Mouse (Mus musculus) forebrain, embryonic 12.5 days (tissue): Measurements from ENCODE around the gene Mcrip1. TPM values are rescaled to one million over a fixed set of nuclear protein-coding genes. Genes with fewer than 3 reads are reported as not detected.

Source experiments
- ATAC-seq: fragments of 200-750 bp; cut with Nextera tagmentation; 2 replicates; pipeline ENCODE4 v1.8.0; 2017; ENCODE audit warnings: moderate TSS enrichment; ENCODE audit not compliant: low FRiP score
- H3K27ac ChIP-seq: fragments of 300-500 bp; sonication (generic); 2 replicates; pipeline ENCODE4 v1.5.1; 2016; ENCODE audit warnings: mild to moderate bottlenecking
- H3K27me3 ChIP-seq: fragments of 300-500 bp; sonication (generic); 2 replicates; pipeline ENCODE4 v1.6.1; 2016; ENCODE audit warnings: mild to moderate bottlenecking
- H3K36me3 ChIP-seq: fragments of 300-500 bp; sonication (generic); replicated peaks from 2 replicates; pipeline ENCODE4 v1.6.1; 2016; ENCODE audit warnings: mild to moderate bottlenecking
- H3K4me1 ChIP-seq: fragments of 300-500 bp; sonication (generic); 2 replicates; pipeline ENCODE4 v1.6.1; 2016
- H3K4me2 ChIP-seq: fragments of 300-500 bp; sonication (generic); 2 replicates; pipeline ENCODE4 v1.6.1; 2016; ENCODE audit warnings: mild to moderate bottlenecking, moderate library complexity
- H3K4me3 ChIP-seq: fragments of 300-500 bp; sonication (generic); replicated peaks from 2 replicates; pipeline ENCODE4 v1.5.1; 2016; ENCODE audit warnings: mild to moderate bottlenecking
- H3K9ac ChIP-seq: fragments of 300-500 bp; sonication (generic); 2 replicates; pipeline ENCODE4 v1.6.1; 2016; ENCODE audit warnings: mild to moderate bottlenecking
- H3K9me3 ChIP-seq: fragments of 300-500 bp; sonication (generic); 2 replicates; pipeline ENCODE4 v1.6.1; 2016
- WGBS: fragments of 180-500 bp; shearing (Covaris S2); methylation state at CpG from one replicate; pipeline ENCODE4 v1.1.7; 2016; 5-methylcytosine and 5-hydroxymethylcytosine counted together
- polyA plus RNA-seq: library from polyadenylated mRNA; unstranded; fragments of >200 nt; fragmentation: Nextera tagmentation; extraction: Ambion mirVana; gene quantifications from 2 replicates; pipeline ENCODE4 v1.2.1, GENCODE M21; 2016

The Mcrip1 gene
- polyA plus RNA-seq, 1 experiment from 2014 or later: 209 TPM

GRCm38 (mm10) chr11:120535145-120535544 lies 14.4 kb downstream of the Mcrip1 start:
- ATAC-seq: no peak
- no peak overlapping the region for H3K4me2 ChIP-seq
- no peaks in the 10 kb centered on the region for H3K9me3 ChIP-seq
- peaks cover 27% of the 10 kb centered on the region for H3K4me1 ChIP-seq
- peaks cover 53% of the 10 kb centered on the region for H3K27me3 ChIP-seq
- H3K36me3 ChIP-seq: no peaks in the 10 kb centered on the region
- no peak overlapping the region for H3K4me3 ChIP-seq
- 85% methylated on average over 3 of the region's 3 CpGs for WGBS
- H3K9ac ChIP-seq: no peak overlapping the region
- H3K27ac ChIP-seq: no peak overlapping the region

- WGBS: 89% methylated on average over 8 of the region's 8 CpGs
- Histone ChIP-seq H3K36me3 (no peaks in the 10 kb centered on the region), H3K4me3 (no peak overlapping the region), H3K4me2 (no peak overlapping the region), H3K27ac (no peak overlapping the region), H3K9me3 (no peaks in the 10 kb centered on the region), H3K4me1 (peaks cover 16% of the 10 kb centered on the region), H3K9ac (no peak overlapping the region), H3K27me3 (peaks cover 63% of the 10 kb centered on the region)
- no peak for ATAC-seq
Measured at GRCm38 (mm10) chr11:120534093-120534492, 15.4 kb downstream of the Mcrip1 start.

GRCm38 (mm10) chr11:120531646-120532045 lies 17.9 kb downstream of the Mcrip1 start:
- no peak overlapping the region for H3K4me2 ChIP-seq
- peaks cover 80% of the 10 kb centered on the region for H3K27me3 ChIP-seq
- H3K4me1 ChIP-seq: peaks cover 8% of the 10 kb centered on the region
- ATAC-seq: no peak
- no peak overlapping the region for H3K27ac ChIP-seq
- no peak overlapping the region for H3K9ac ChIP-seq
- no peaks in the 10 kb centered on the region for H3K36me3 ChIP-seq
- 27% methylated on average over 9 of the region's 9 CpGs for WGBS
- no peaks in the 10 kb centered on the region for H3K9me3 ChIP-seq
- H3K4me3 ChIP-seq: no peak overlapping the region

GRCm38 (mm10) chr11:120530085-120530964 lies 19.2 kb downstream of the Mcrip1 start, which contains the start of gene Gcgr:
Gcgr (plus strand) TSS chr11:120530699.
- Histone ChIP-seq H3K27me3 (peaks cover 77% of the 10 kb centered on the region), H3K4me1 (peaks cover 8% of the 10 kb centered on the region), H3K4me2 (peak within 1 kb of the TSS; percentile 57), H3K36me3 (no peaks in the 10 kb centered on the region), H3K9me3 (no peaks in the 10 kb centered on the region), H3K27ac (no peak within 1 kb of the TSS), H3K4me3 (peak within 1 kb of the TSS; percentile 38), H3K9ac (peak within 1 kb of the TSS; percentile 50)
- WGBS: 7% methylated on average over 59 of the region's 62 CpGs
- no peak; the same call in 1 of the 2 replicates for ATAC-seq

GRCm38 (mm10) chr11:120528903-120529302 lies 20.6 kb downstream of the Mcrip1 start:
- ATAC-seq: no peak
- Histone ChIP-seq H3K27me3 (peaks cover 66% of the 10 kb centered on the region), H3K4me1 (peaks cover 8% of the 10 kb centered on the region), H3K36me3 (no peaks in the 10 kb centered on the region), H3K4me3 (no peak overlapping the region), H3K4me2 (no peak overlapping the region), H3K9me3 (no peaks in the 10 kb centered on the region), H3K9ac (no peak overlapping the region), H3K27ac (no peak overlapping the region)
- WGBS: 57% methylated on average over 4 of the region's 4 CpGs

- H3K27me3 ChIP-seq: peaks cover 55% of the 10 kb centered on the region
- peaks cover 8% of the 10 kb centered on the region for H3K4me1 ChIP-seq
- no peak overlapping the region for H3K27ac ChIP-seq
- H3K36me3 ChIP-seq: no peaks in the 10 kb centered on the region
- ATAC-seq: no peak
- H3K4me2 ChIP-seq: no peak overlapping the region
- H3K9me3 ChIP-seq: no peaks in the 10 kb centered on the region
- no peak overlapping the region for H3K9ac ChIP-seq
- H3K4me3 ChIP-seq: no peak overlapping the region
- 84% methylated on average over 9 of the region's 9 CpGs for whole genome bisulfite sequencing
Measured at GRCm38 (mm10) chr11:120527690-120528354, 21.7 kb downstream of the Mcrip1 start.

- Histone ChIP-seq H3K27me3 (peaks cover 36% of the 10 kb centered on the region), H3K9me3 (no peaks in the 10 kb centered on the region), H3K9ac (no peak overlapping the region), H3K4me2 (no peak overlapping the region), H3K4me3 (no peak overlapping the region), H3K36me3 (no peaks in the 10 kb centered on the region), H3K4me1 (peaks cover 8% of the 10 kb centered on the region), H3K27ac (no peak overlapping the region)
- 81% methylated on average over 2 of the region's 2 CpGs for WGBS
- ATAC-seq: no peak
Measured at GRCm38 (mm10) chr11:120525959-120526358, 23.6 kb downstream of the Mcrip1 start.

- H3K9ac ChIP-seq: no peak overlapping the region
- peaks cover 3% of the 10 kb centered on the region for H3K27me3 ChIP-seq
- ATAC-seq: no peak
- H3K36me3 ChIP-seq: no peaks in the 10 kb centered on the region
- H3K4me3 ChIP-seq: no peak overlapping the region
- no peak overlapping the region for H3K27ac ChIP-seq
- no peaks in the 10 kb centered on the region for H3K9me3 ChIP-seq
- no peak overlapping the region for H3K4me2 ChIP-seq
- no peaks in the 10 kb centered on the region for H3K4me1 ChIP-seq
- 88% methylated on average over 8 of the region's 8 CpGs for WGBS
Measured at GRCm38 (mm10) chr11:120522581-120522980, 26.9 kb downstream of the Mcrip1 start.

- no peak for ATAC-seq
- WGBS: 87% methylated on average over 5 of the region's 5 CpGs
- no peaks in the 10 kb centered on the region for H3K9me3 ChIP-seq
Measured at GRCm38 (mm10) chr11:120520967-120521540, 28.5 kb downstream of the Mcrip1 start.

GRCm38 (mm10) chr11:120520498-120520897 lies 29.0 kb downstream of the Mcrip1 start:
- WGBS: 80% methylated on average over 9 of the region's 9 CpGs
- Histone ChIP-seq H3K36me3 (no peaks in the 10 kb centered on the region), H3K4me2 (no peak overlapping the region), H3K27ac (no peak overlapping the region), H3K9ac (no peak overlapping the region), H3K27me3 (0 out of 2 replicates have a peak, but pooled peaks cover 4% of the 10 kb centered on the region), H3K9me3 (no peaks in the 10 kb centered on the region), H3K4me1 (no peaks in the 10 kb centered on the region), H3K4me3 (no peak overlapping the region)
- ATAC-seq: no peak

More at GRCm38 (mm10) chr11:120520967-120521540, 28.5 kb downstream of the Mcrip1 start:
- no peaks in the 10 kb centered on the region for H3K4me1 ChIP-seq
- H3K4me3 ChIP-seq: no peak overlapping the region
- no peak overlapping the region for H3K4me2 ChIP-seq
- H3K27ac ChIP-seq: no peak overlapping the region
- no peak overlapping the region for H3K9ac ChIP-seq
- H3K27me3 ChIP-seq: 0 out of 2 replicates have a peak, but pooled peaks cover 3% of the 10 kb centered on the region
- no peaks in the 10 kb centered on the region for H3K36me3 ChIP-seq

- Histone ChIP-seq H3K4me2 (no peak overlapping the region), H3K9ac (no peak overlapping the region), H3K36me3 (no peaks in the 10 kb centered on the region), H3K4me3 (no peak overlapping the region), H3K27me3 (0 out of 2 replicates have a peak, but pooled peaks cover 4% of the 10 kb centered on the region), H3K27ac (no peak overlapping the region), H3K4me1 (no peaks in the 10 kb centered on the region), H3K9me3 (no peaks in the 10 kb centered on the region)
- ATAC-seq: no peak
- WGBS: 48% methylated on average over 9 of the region's 9 CpGs
Measured at GRCm38 (mm10) chr11:120519738-120520137, 29.8 kb downstream of the Mcrip1 start.

GRCm38 (mm10) chr11:120518558-120518957 lies 31.0 kb downstream of the Mcrip1 start:
- no peak overlapping the region for H3K4me3 ChIP-seq
- 78% methylated on average over 6 of the region's 6 CpGs for WGBS
- H3K36me3 ChIP-seq: no peaks in the 10 kb centered on the region
- no peaks in the 10 kb centered on the region for H3K4me1 ChIP-seq
- no peak for ATAC-seq
- H3K27me3 ChIP-seq: 0 out of 2 replicates have a peak, but pooled peaks cover 4% of the 10 kb centered on the region
- H3K9me3 ChIP-seq: no peaks in the 10 kb centered on the region
- H3K9ac ChIP-seq: no peak overlapping the region
- H3K27ac ChIP-seq: no peak overlapping the region
- no peak overlapping the region for H3K4me2 ChIP-seq
